Comparison of ENCODE assay signal across 11 mouse cellular contexts in genomic region chr7:127322085-127322484, GRCm38 (mm10). TPM values are rescaled to one million over a fixed set of nuclear protein-coding genes. Genes with fewer than 3 reads are reported as not detected.
A peak's percentile ranks its signal among the peaks of the same experiment; 100 is the strongest.
DNase-seq lines count a peak whose midpoint lies in the region; ATAC-seq and TF ChIP-seq lines count a peak whose summit lies in the region.
"Had no signal": no experiment of that assay in that cellular context is flagged by ENCODE, and none has a peak within 500 bp of the region (broad histone marks: within the 10 kb centered on the region; RNA-seq: fewer than 3 reads in every experiment).

No protein-coding gene starts in this region.

- 43% methylated on average over 5 of the region's 5 CpGs for WGBS in forebrain, postnatal 0 days
- 44% methylated on average over 5 of the region's 5 CpGs for WGBS in forebrain, embryonic 12.5 days
- WGBS in liver, postnatal 0 days (ENCODE audit: insufficient replicate concordance), result 40% methylated on average over 5 of the region's 5 CpGs
- 45% methylated on average over 5 of the region's 5 CpGs for WGBS in liver, embryonic 12.5 days (ENCODE audit: insufficient replicate concordance)

- no peak for TF ChIP-seq EP300 in liver, postnatal 0 days (IDR thresholded peaks at IDR 0.05; ENCODE audit: low read depth)

- H3K9me3 ChIP-seq in forebrain, postnatal 0 days (ENCODE audit: low read length), result no peaks in the 10 kb centered on the region
- no peaks in the 10 kb centered on the region for H3K9me3 ChIP-seq in forebrain, embryonic 12.5 days
- no peaks in the 10 kb centered on the region for H3K9me3 ChIP-seq in liver, postnatal 0 days (ENCODE audit: low read length)
- H3K9me3 ChIP-seq in liver, embryonic 12.5 days (replicated peaks), result no peaks in the 10 kb centered on the region
- H3K9me3 ChIP-seq: forebrain, embryonic 10.5 days; liver, embryonic 15.5 days had no signal

- no peak for DNase-seq in forebrain, postnatal 0 days
- peak; percentile 33 for DNase-seq in liver, postnatal 0 days
- peak; percentile 31 to 46 for DNase-seq in lung, postnatal 4 days
- no peak for DNase-seq in heart, adult 9 months (ENCODE audit: low spot score in 2 of 2)
- DNase-seq: heart, postnatal 36 days had no signal

- TF ChIP-seq CTCF in forebrain, postnatal 0 days (IDR thresholded peaks at IDR 0.05; ENCODE audit: low read depth), result peak; percentile 16; the same call in 1 of the 2 replicates
- TF ChIP-seq CTCF in liver, postnatal 0 days (IDR thresholded peaks at IDR 0.05; ENCODE audit: low read depth), result peak; percentile 54
- TF ChIP-seq CTCF in cortical plate, adult 2 months (IDR thresholded peaks at IDR 0.05; ENCODE audit: extremely low read depth, insufficient read depth, low read length), result peak; percentile 18; the same call in 1 of the 2 replicates

- TF ChIP-seq POLR2A in cortical plate, adult 2 months (IDR thresholded peaks at IDR 0.05; ENCODE audit: extremely low read depth, insufficient read depth, low read length), result no peak

- H3K9ac ChIP-seq in forebrain, postnatal 0 days, result no peak overlapping the region
- no peak overlapping the region for H3K9ac ChIP-seq in forebrain, embryonic 12.5 days
- H3K9ac ChIP-seq in liver, postnatal 0 days (replicated peaks), result no peak overlapping the region
- H3K9ac ChIP-seq in liver, embryonic 12.5 days, result no peak overlapping the region
- H3K9ac ChIP-seq: liver, embryonic 15.5 days had no signal

- H3K27ac ChIP-seq in forebrain, postnatal 0 days (ENCODE audit: low read depth, low read length), result no peak overlapping the region
- H3K27ac ChIP-seq in forebrain, embryonic 12.5 days, result no peak overlapping the region
- no peak overlapping the region for H3K27ac ChIP-seq in liver, postnatal 0 days (ENCODE audit: low read depth)
- no peak overlapping the region for H3K27ac ChIP-seq in liver, embryonic 12.5 days
- H3K27ac ChIP-seq in cortical plate, adult 2 months (ENCODE audit: insufficient read depth, low read length), result no peak overlapping the region
- H3K27ac ChIP-seq: forebrain, embryonic 10.5 days; liver, embryonic 15.5 days had no signal

- H3K4me2 ChIP-seq in forebrain, postnatal 0 days (ENCODE audit: low read depth), result no peak overlapping the region
- no peak overlapping the region for H3K4me2 ChIP-seq in forebrain, embryonic 12.5 days
- no peak overlapping the region for H3K4me2 ChIP-seq in liver, postnatal 0 days (ENCODE audit: low read depth, low read length)
- no peak overlapping the region for H3K4me2 ChIP-seq in liver, embryonic 12.5 days
- H3K4me2 ChIP-seq: liver, embryonic 15.5 days had no signal

- no peak overlapping the region for H3K4me3 ChIP-seq in forebrain, postnatal 0 days (ENCODE audit: low read depth, low read length)
- no peak overlapping the region for H3K4me3 ChIP-seq in forebrain, embryonic 12.5 days (replicated peaks)
- no peak overlapping the region for H3K4me3 ChIP-seq in liver, postnatal 0 days (ENCODE audit: low read depth, low read length)
- H3K4me3 ChIP-seq in liver, embryonic 12.5 days, result no peak overlapping the region
- H3K4me3 ChIP-seq in cortical plate, adult 2 months (ENCODE audit: insufficient read depth, low read length), result no peak overlapping the region
- H3K4me3 ChIP-seq: forebrain, embryonic 10.5 days; liver, embryonic 15.5 days had no signal

- no peaks in the 10 kb centered on the region for H3K4me1 ChIP-seq in forebrain, postnatal 0 days (ENCODE audit: insufficient read depth)
- no peaks in the 10 kb centered on the region for H3K4me1 ChIP-seq in forebrain, embryonic 12.5 days
- no peaks in the 10 kb centered on the region for H3K4me1 ChIP-seq in liver, postnatal 0 days (ENCODE audit: insufficient read depth)
- no peaks in the 10 kb centered on the region for H3K4me1 ChIP-seq in liver, embryonic 12.5 days
- no peaks in the 10 kb centered on the region for H3K4me1 ChIP-seq in cortical plate, adult 2 months (ENCODE audit: control insufficient read depth, insufficient read depth, low read length)
- H3K4me1 ChIP-seq: liver, embryonic 15.5 days had no signal

- no peaks in the 10 kb centered on the region for H3K27me3 ChIP-seq in forebrain, postnatal 0 days (ENCODE audit: insufficient read depth, low read length)
- H3K27me3 ChIP-seq in forebrain, embryonic 12.5 days, result no peaks in the 10 kb centered on the region; the same call in 1 of the 2 replicates
- H3K27me3 ChIP-seq in liver, postnatal 0 days (ENCODE audit: insufficient read depth, low read length), result no peaks in the 10 kb centered on the region
- no peaks in the 10 kb centered on the region for H3K27me3 ChIP-seq in liver, embryonic 12.5 days (replicated peaks)
- H3K27me3 ChIP-seq: liver, embryonic 15.5 days had no signal

- H3K36me3 ChIP-seq in forebrain, postnatal 0 days (ENCODE audit: insufficient read depth), result no peaks in the 10 kb centered on the region
- H3K36me3 ChIP-seq in forebrain, embryonic 12.5 days (replicated peaks), result no peaks in the 10 kb centered on the region
- 0 out of 2 replicates have a peak, but pooled peaks cover 4% of the 10 kb centered on the region for H3K36me3 ChIP-seq in liver, postnatal 0 days (replicated peaks; ENCODE audit: insufficient read depth, low read length)
- no peaks in the 10 kb centered on the region for H3K36me3 ChIP-seq in liver, embryonic 12.5 days
- H3K36me3 ChIP-seq: forebrain, embryonic 10.5 days; liver, embryonic 15.5 days had no signal

- no peak for ATAC-seq in forebrain, postnatal 0 days
- ATAC-seq in forebrain, embryonic 12.5 days (ENCODE audit: low FRiP score), result no peak
- no peak for ATAC-seq in liver, postnatal 0 days
- ATAC-seq in liver, embryonic 12.5 days, result no peak
- no peak for ATAC-seq in megakaryocyte, adult 5-6 weeks (ENCODE audit: poor library complexity, severe bottlenecking)

RNA-seq across cellular contexts. Expression of gene Zfp768, which starts 23.3 kb away (rescaled TPM):
- total RNA-seq in forebrain, postnatal 0 days (2014; rRNA removed), result 29.5 and 31.7 TPM in 2 replicates
- polyA plus RNA-seq in forebrain, postnatal 0 days (2015; fragmentation: Nextera tagmentation; extraction: Ambion mirVana), result 9.8 and 10.0 TPM in 2 replicates
- polyA plus RNA-seq in forebrain, embryonic 12.5 days (2016; fragmentation: Nextera tagmentation; extraction: Ambion mirVana), result 16.3 and 18.4 TPM in 2 replicates
- 4.8 and 6.4 TPM in 2 replicates for polyA plus RNA-seq in liver, postnatal 0 days (2015; fragmentation: Nextera tagmentation; extraction: Ambion mirVana)
- polyA plus RNA-seq in liver, embryonic 12.5 days (2016; fragmentation: Nextera tagmentation; extraction: Ambion mirVana), result 4.8 and 5.2 TPM in 2 replicates
- polyA plus RNA-seq in cortical plate, adult 2 months (2012; rRNA removed), result 14.2 and 14.6 TPM in 2 replicates
- 2.0 and 2.4 TPM in 2 replicates for total RNA-seq in megakaryocyte, adult 5-6 weeks (2015)
- total RNA-seq in megakaryocyte, adult 5-6 weeks (2017), result 3.9 and 4.6 TPM in 2 replicates

RNA-seq across cellular contexts. Expression of gene Itgal, which starts 26.0 kb away (rescaled TPM):
- total RNA-seq in forebrain, postnatal 0 days (2014; rRNA removed), result 0.62 and 0.76 TPM in 2 replicates
- polyA plus RNA-seq in forebrain, postnatal 0 days (2015; fragmentation: Nextera tagmentation; extraction: Ambion mirVana), result 0.56 and 0.59 TPM in 2 replicates
- polyA plus RNA-seq in forebrain, embryonic 12.5 days (2016; fragmentation: Nextera tagmentation; extraction: Ambion mirVana), result 0.26 and 0.47 TPM in 2 replicates
- polyA plus RNA-seq in liver, postnatal 0 days (2015; fragmentation: Nextera tagmentation; extraction: Ambion mirVana), result 5.9 and 6.8 TPM in 2 replicates
- 6.0 and 6.3 TPM in 2 replicates for polyA plus RNA-seq in liver, embryonic 12.5 days (2016; fragmentation: Nextera tagmentation; extraction: Ambion mirVana)
- polyA plus RNA-seq in cortical plate, adult 2 months (2012; rRNA removed), result 1.1 and 1.3 TPM in 2 replicates
- 117 and 130 TPM in 2 replicates for total RNA-seq in megakaryocyte, adult 5-6 weeks (2015)
- 59.4 and 72.4 TPM in 2 replicates for total RNA-seq in megakaryocyte, adult 5-6 weeks (2017)

RNA-seq across cellular contexts. Expression of gene Sephs2, which starts 48.2 kb away (rescaled TPM):
- total RNA-seq in forebrain, postnatal 0 days (2014; rRNA removed), result 73.0 and 78.0 TPM in 2 replicates
- 82.4 and 83.5 TPM in 2 replicates for polyA plus RNA-seq in forebrain, postnatal 0 days (2015; fragmentation: Nextera tagmentation; extraction: Ambion mirVana)
- polyA plus RNA-seq in forebrain, embryonic 12.5 days (2016; fragmentation: Nextera tagmentation; extraction: Ambion mirVana), result 73.7 and 81.6 TPM in 2 replicates
- 712 and 714 TPM in 2 replicates for polyA plus RNA-seq in liver, postnatal 0 days (2015; fragmentation: Nextera tagmentation; extraction: Ambion mirVana)
- 170 and 172 TPM in 2 replicates for polyA plus RNA-seq in liver, embryonic 12.5 days (2016; fragmentation: Nextera tagmentation; extraction: Ambion mirVana)
- 26.2 and 27.5 TPM in 2 replicates for polyA plus RNA-seq in cortical plate, adult 2 months (2012; rRNA removed)
- total RNA-seq in megakaryocyte, adult 5-6 weeks (2015), result 55.5 and 61.6 TPM in 2 replicates
- total RNA-seq in megakaryocyte, adult 5-6 weeks (2017), result 130 and 138 TPM in 2 replicates

RNA-seq across cellular contexts. Expression of gene Zfp747, which starts 53.8 kb away (rescaled TPM):
- 8.5 and 9.2 TPM in 2 replicates for total RNA-seq in forebrain, postnatal 0 days (2014; rRNA removed)
- polyA plus RNA-seq in forebrain, postnatal 0 days (2015; fragmentation: Nextera tagmentation; extraction: Ambion mirVana), result 2.9 and 4.7 TPM in 2 replicates
- polyA plus RNA-seq in forebrain, embryonic 12.5 days (2016; fragmentation: Nextera tagmentation; extraction: Ambion mirVana), result 6.9 and 9.1 TPM in 2 replicates
- 1.5 TPM in 2 replicates for polyA plus RNA-seq in liver, postnatal 0 days (2015; fragmentation: Nextera tagmentation; extraction: Ambion mirVana)
- 3.9 and 4.1 TPM in 2 replicates for polyA plus RNA-seq in liver, embryonic 12.5 days (2016; fragmentation: Nextera tagmentation; extraction: Ambion mirVana)
- 5.2 and 5.5 TPM in 2 replicates for polyA plus RNA-seq in cortical plate, adult 2 months (2012; rRNA removed)
- 3.2 and 6.1 TPM in 2 replicates for total RNA-seq in megakaryocyte, adult 5-6 weeks (2015)
- total RNA-seq in megakaryocyte, adult 5-6 weeks (2017), result 7.6 and 17.8 TPM in 2 replicates

Comparison
In these comparisons a context has a peak if more than half of its experiments do, and no peak if none do; other contexts are left out.
1. DNase-seq: peak in liver, postnatal 0 days (single experiment) and lung, postnatal 4 days (2 of 2); none in forebrain, postnatal 0 days (single experiment) and heart, adult 9 months (0 of 2).
2. Peak in every context shown above with its lines, with median percentiles within 50 percentile points of each other: CTCF ChIP-seq.